Mouse (Mus musculus) monocyte, adult 2 months (primary cell): ENCODE measurements around the gene Slc27a1.

Experiments used
- DNase-seq, 2 experiments: peaks; one replicate each; pipeline ENCODE4 v3.0.0; 2022; ENCODE audit warnings: low spot score in 2 of 2, low read depth in 1 of 2

Slc27a1 gene

DNA sequence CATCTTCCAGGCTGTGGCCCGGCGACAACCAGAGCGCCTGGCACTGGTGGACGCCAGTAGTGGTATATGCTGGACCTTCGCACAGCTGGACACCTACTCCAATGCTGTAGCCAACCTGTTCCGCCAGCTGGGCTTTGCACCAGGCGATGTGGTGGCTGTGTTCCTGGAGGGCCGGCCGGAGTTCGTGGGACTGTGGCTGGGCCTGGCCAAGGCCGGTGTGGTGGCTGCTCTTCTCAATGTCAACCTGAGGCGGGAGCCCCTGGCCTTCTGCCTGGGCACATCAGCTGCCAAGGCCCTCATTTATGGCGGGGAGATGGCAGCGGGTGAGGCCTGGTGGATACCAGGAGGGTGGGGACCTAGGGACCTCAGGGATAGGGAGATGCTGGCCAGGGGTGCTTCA is 10.8 kb downstream of the Slc27a1 start:
- DNase-seq: no peak

DNA sequence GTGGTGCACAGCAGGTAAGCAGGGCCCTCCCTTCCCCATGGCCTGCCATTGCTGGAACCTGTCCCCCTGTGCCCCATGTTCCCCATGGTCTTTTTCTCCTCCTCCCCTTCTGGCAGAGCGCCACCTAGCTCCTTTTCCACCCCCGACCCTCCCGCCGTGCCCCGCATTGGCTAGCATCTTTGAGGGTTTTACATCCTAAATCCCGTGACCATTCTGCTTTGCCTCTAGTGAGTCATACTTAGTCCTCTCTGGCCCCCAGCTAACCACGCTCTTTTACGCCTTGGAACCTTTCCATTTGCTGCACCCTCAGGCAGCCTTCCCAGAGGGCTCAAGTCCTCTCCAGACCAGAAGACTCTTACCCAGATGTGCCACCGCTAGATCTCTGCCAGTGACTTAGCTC is 11.5 kb downstream of the Slc27a1 start:
- no peak for DNase-seq

DNA sequence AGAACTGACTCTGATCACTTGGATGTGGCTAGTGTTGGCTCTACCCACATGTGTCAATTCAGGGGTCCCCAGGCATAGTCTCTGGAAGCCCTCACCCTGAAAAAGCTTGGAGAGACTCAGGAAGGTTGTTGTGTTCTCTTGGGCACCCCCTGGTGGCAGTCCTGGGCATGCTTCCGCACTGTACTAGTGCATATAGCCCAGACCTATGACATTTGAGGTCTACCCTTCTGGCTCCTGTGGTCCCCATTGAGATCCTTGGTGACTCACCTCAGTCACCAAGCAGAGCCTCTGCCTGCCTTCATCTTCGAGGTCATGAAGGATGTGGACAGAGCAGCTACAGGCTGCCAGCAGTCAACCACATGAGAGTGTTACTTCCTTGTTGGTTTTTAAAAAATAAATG is 18.2 kb downstream of the Slc27a1 start:
- no peak for DNase-seq

DNA sequence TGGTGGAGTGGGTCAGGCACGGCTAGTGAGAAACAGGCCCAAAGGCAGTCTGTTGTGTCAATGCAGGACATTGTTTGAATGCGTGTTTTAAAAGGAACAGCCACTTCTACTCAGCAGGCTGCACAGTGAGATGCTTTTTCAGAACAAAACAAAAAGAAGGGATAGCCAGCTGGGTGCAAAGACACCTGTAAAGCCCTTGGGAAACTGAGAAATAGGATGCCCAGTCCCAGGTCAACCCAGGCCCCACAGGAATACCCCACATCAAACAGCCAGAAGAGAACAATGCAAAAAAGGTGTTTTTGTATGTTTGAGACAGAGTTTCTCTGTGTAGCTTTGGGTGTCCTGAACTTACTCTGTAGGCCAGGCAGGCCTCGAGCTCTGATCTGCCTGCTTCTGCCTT is 20.1 kb downstream of the Slc27a1 start:
- no peak for DNase-seq

DNA sequence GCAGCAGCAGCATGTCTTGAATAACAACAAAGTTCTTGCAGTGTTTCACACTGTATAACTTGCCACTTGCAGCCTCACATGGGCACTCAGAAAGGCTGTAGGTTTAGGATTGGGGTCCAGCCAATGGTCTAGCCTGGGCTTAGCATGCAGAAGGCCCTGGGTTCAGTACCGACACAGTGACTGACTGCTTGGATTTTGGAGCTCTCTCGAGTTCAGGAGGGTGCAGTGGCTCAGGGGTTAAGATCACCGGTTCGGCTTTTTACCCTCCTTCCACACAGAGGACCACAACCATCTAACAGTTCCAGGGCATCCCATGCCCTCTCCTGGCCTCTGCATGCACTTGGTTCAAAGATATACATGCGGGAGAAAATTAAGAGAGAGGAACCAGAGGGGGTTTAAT is 22.3 kb downstream of the Slc27a1 start:
- no peak for DNase-seq

DNA sequence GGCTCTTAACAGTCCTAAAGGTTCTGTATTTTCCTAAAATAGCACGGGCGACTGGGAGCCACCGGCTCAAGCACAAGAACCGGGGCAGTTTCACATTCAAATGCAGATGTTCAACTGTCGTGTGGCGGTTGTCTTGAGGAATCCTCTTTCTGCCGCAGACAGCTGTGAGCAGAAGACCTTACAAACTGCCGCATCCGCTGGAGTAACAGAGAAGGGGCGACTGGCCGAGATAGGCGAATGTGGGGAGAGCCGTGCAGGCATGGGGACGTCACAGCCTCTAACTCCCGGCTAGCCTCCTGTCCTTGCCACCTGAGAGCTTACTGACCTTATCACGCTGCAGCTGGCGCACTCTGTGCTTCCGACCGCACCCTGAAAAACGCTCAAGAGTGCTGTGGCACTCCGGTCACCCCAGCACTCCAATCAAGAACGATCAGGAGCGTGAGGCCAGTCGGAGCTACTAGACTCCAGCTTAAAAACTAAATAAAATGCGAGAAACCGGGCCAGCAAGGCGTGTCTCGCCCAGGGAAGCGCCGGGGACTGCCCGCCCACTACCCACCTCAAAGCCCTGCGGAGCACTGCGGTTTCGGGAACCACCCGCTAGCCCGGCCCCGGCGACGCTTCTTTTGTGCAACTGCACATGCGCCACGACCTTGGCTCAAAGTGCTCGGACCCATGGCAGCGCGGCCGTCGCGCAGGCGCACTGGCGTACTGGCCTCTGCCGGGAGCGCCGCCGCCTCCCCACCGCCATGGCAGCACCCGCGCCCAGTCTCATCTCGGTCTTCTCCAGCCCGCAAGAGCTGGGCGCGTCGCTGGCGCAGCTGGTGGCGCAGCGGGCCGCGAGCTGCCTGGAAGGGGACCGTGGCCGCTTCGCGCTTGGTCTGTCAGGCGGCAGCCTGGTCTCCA is 23.0 kb downstream of the Slc27a1 start, which contains the start of gene Pgls:
Pgls (plus strand) TSS at position 706 of the 903 bp plus-strand sequence.
- DNase-seq: peak; percentile 60 to 87

DNA sequence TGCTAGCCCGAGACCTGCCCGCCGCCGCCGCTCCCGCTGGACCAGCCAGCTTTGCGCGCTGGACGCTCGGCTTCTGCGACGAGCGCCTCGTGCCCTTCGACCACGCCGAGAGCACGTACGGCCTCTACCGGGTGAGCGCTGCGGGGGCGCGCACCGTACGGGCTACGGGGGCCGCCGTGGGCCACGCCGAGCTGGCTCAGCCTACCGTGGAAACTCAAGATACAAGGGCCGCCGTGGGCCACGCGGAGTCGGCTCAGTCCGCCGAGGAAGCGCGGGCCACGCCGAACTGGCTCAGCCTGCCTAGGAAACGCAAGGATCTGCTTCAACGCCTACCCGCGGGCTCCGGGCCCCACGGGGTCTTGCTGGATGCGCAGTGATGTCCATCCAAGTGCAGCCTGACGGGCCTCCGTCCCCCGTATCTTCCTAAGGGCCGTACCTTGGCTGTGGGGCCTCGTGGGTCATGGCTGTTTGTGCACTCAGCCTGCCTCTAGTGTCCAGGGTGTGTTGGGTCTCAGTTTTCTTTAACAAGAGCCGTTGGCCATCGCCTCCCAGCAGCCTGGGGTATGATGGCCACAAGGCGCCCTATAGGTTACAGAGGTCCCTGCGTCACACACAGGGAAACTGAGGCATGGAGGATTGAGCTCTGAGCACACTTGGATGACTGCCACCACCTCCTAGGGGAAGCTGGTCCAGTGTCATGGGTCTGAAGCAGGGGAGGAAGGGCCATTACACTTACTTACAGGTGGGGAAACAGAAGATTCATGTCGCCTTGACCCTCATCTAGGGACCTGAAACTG is 23.9 kb downstream of the Slc27a1 start:
- DNase-seq: no peak

DNA sequence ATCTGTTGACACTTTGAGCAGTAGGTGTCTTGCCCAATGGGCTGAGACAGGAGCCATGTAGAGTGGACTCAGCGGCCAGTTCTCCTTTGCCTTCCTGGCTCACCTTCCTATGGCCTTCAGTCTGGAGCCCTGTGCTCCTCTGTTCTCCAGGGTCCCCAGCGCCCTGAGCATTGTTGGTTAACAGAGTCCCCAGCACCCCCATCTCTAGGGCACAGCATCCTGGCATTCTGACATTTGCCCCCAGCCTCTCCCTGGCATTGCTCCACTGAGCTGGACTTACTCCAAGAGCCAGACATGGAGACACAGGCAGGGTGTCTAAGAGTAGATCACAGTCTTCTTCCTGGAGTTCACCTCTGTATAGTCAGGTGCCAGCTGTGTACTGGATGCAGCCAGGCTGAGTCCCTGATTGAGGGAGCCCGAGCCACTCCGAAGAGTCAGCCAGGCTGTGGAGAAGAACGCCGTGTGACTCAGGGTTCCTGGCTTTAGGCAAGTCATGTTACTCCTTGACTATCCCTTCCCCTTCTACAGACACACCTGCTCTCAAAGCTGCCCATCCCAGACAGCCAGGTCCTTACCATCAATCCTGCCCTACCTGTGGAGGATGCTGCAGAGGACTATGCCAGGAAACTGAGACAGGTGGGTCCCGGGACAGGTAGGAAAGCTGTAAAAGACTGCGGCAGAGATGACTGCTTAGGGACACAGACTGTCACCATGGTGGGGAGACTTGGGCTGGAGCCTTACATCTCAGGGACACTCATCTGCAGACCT is 25.1 kb downstream of the Slc27a1 start:
- DNase-seq: no peak

DNA sequence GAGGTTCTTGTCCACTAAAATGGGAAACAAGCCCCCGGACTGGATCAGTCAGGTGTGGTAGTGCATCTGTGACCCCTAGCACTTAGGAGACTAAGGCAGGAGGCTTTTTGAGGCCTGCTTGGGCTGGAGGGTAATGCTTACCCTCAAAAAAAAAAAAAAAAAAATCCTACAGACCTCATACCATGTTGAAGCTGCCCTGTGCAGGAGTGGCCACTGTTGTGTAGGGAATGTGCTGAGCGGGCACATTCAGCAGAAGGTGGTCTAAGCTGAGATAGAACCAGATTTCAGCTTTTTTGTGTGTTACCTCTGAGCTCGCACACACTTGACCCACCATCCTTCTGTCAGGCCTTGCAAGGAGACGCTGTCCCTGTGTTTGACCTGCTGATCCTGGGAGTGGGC is 25.6 kb downstream of the Slc27a1 start:
- DNase-seq: no peak

DNA sequence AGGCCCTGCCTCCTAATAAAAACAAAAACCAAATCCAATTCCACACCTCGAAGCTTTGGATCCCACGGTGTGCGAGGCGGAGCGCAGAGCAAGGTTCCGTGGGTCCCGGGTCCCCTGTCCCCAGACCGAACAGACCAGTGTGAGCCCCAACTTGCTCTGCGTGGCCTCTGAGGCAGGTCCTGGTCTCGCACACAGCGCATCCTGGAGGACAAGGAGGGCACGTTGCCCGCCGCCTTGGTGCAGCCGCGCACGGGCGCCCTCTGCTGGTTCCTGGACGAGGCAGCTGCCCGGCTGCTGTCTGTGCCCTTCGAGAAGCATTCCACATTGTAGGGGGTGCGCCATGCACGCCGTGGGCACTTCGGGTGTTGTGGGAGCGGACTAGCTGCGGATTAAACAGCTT is 27.2 kb downstream of the Slc27a1 start:
- peak; percentile 59 to 81 for DNase-seq

DNA sequence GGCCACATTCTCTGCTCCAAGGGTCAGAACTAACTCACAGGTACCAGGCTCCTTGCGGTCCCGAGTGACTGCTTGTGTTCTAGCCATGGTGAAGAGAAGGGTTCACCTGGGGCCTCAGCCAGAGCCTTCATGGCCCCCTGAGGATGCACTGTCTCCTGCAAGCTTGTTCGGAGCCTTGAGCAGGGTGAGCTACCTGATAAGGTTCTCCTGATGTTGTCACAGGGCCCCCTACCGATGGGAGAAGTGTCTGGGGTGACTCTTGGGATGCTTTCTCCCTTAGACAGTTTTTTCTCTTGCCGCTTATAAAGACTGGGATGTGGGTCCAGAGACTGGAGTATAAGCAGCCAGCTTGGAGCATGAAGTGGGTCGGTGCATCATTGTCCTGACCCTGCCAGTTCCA is 27.7 kb downstream of the Slc27a1 start:
- DNase-seq: no peak

DNA sequence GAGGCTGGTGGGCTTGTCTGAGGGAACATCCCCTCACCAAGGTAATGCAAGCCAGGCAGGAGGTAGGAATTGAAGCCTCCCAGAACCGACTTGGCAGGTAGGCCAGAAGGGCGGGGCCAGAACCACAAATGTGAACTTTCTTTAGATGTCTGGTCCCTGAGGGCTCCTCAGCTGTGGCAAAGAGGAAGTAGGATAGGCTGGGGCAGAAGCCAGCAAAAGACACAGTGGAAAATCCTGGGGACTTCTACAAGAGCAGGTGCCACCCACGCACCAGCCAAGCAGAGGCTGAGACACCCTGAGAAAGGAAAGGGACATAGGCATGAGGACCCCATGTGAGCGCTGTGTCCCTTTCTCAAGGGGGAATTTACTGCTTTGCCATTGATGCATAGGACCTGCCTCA is 28.1 kb downstream of the Slc27a1 start:
- DNase-seq: peak in 1 of 2 experiments; percentile 15

DNA sequence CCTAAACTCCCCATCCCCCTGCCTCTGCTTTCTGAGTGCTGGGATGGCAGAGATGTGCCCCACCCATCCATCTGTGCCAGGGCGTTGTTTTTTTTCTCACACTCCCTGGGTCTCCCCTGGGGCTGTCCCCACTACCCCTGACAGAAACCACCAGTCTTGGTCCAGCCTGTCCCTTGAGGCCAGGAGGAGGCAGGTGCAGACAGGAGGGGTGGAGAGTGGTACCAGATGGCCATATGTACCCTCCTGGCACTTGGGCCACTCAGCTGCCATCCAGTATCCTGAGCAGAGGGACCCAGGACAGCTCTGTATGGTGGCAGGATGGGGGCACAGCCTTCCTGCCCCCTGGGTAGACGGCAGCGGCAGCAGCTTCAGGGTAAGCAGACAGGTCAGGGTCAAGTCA is 28.8 kb downstream of the Slc27a1 start, which contains the start of gene Fam129c:
Fam129c (plus strand) TSS at position 198 of the 400 bp plus-strand sequence.
- no peak for DNase-seq

DNA sequence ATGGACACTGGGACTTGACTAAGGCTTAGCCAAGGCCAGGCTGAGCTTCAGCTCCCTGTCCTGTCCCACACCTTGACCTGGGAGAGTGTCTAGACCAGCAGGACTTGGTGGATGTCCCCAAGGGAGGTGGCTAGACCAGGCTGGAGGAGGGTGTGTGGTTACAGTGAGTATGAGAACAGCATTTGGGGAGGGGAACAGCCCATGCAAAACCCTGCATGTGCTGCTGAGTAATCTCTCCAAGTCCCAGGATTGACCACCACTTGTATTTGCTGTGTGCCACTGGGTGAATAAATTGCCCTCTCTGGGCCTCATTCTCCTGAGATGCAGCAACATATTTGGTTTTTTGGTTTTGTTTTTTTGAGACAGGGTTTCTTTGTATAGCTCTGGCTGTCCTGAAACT is 29.7 kb downstream of the Slc27a1 start:
- DNase-seq: no peak

DNA sequence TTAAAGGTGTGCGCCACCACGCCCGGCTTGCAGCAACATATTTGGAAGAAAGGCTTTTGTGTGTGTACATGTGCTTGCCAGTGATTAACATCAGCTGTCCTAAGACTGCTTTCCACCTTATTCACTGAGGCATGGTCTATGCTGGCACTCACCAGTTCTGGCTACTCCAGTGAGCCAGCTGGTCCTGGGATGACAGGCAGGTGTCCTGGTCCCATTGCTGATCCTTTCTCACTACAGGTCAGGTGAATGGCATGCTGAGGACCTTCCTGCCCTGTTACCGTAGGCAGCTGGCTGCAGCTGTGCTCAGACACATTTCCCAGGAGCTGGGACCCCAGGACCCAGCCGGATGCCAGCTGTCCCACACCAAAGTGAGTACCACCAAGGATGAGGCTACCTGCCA is 30.2 kb downstream of the Slc27a1 start:
- DNase-seq: no peak

DNA sequence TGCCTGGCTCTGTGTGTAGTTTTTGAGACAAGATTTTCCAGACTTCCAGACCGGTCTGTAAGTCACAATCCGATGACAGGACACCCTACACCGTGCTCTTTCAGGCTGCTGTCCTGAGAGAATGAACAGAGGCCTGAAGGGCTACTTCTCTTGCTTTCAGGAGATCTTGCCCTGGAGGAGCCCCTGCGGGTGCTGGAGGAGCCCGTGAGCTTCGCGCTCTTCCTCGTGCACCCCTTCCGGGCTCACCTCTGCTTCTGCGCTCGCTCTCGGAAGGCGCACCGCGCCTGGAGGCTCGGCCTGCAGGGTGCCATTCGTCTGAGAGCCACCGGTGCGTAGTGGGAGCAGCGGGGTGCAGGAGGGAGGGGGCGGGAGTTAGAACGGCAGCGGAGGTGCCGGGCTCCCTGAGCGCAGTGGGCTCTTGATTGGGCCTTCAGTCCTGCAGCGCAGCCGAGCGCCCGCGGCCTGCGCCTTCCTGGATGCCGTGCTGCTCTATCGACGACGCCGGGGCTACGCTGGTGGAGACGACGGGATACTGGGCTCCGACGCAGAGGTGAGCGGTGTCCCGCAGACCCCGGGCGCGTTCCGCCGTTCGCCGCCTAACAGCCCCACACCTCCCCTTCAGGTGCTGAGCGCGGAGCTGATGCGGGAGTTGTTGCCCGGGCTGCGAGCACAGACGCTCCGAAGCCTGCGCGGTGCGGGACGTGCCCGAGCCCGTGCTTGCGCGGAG is 33.4 kb downstream of the Slc27a1 start:
- DNase-seq: no peak

DNA sequence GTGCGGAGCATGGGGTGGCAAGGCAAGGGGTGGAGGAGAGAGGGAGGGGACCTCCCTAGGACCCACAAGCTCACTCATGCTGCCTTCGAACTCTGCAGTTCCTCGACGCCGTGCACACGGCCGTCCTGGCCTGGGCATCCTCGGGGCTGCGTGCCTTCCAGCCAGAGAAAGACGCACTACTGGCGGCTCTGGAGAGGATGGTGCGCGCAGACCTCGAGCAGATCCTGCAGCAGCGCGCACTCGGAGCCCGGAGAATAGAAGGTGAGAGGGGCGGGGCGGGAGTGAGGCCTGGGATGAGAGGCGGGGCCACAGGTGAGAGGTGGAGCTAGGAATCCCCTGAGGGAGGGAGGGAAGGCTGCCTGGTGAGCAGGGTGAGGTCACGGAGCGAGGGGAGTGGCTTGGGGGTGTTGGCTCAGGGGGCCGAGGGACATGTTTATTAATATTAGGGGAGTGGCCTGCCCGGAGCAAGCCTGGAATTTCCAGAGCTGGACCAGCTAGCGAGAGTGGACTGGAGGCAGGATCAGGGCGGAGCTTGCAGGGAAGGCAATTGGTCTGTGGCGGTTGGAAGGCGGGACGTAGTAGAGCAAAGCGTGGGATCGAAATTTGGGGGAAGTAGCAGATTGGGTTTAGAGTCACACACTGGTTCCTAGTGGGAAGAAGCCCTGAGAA is 34.1 kb downstream of the Slc27a1 start:
- DNase-seq: peak in 1 of 2 experiments; percentile 25

DNA sequence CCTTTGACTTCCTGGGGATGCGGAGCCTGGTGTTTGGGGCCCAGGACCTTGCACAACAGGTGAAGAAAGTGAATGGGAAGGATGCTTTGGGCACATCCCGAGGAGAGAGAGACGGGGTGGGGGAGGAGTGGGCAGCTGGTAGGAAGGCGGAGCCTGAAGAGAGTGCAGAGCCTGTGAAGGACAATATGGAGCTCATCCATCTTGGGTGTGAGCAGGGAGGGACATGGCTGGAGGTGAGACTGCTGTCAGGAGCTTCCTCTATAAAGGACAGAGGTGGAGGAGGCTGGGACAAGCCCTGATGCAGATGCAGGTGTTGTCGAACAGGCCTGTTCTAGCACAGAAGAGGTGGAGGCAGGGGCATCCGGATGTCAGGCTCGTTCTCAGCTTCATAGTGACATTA is 35.3 kb downstream of the Slc27a1 start:
- DNase-seq: no peak

DNA sequence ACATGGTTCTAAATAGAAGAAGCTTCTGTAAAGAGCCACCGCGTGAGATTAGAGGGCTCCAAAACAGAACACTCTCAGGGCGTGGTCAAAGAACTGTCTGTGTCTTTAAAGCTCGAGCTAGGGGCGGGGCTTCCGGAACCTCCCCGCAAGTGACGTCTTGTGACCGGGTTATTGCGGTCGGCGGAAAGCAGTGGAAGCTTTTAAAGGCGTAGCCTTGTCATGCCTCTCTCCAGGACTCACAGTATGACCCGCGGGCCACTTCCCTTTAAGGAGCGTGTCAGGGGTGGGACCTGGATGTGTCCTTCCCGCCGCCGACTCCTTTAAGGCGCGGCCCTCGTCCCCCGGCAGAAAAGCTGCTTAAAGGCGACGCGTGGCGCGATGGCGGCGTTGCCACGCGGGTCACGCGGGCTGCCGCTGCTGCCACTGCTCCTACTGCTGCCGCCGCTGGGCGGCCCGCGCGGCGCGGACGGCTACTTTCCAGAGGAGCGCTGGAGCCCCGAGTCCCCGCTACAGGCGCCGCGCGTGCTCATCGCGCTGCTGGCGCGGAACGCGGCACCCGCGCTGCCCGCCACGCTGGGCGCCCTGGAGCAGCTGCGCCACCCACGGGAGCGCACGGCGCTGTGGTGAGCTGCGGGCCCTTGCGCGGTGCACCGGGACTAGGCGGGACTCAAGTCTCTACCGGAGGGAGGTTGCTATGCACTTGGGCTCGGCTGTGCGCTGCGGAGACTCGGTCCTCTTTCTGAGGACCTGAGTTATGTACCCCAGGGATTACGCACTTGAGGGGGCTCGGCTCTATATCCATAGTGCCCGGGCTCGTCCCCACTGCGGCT is 42.4 kb downstream of the Slc27a1 start, which contains the start of gene Colgalt1:
Colgalt1 (plus strand) TSS at position 177 of the 830 bp plus-strand sequence.
- peak; percentile 99 for DNase-seq
